Mouse (Mus musculus): ENCODE results near the gene Gucy2d. TPM values are rescaled to one million over a fixed set of nuclear protein-coding genes. Genes with fewer than 3 reads are reported as not detected.

Gene Gucy2d
- polyA plus RNA-seq, 1 experiment from 2014 or later = 0.12 TPM

DNA sequence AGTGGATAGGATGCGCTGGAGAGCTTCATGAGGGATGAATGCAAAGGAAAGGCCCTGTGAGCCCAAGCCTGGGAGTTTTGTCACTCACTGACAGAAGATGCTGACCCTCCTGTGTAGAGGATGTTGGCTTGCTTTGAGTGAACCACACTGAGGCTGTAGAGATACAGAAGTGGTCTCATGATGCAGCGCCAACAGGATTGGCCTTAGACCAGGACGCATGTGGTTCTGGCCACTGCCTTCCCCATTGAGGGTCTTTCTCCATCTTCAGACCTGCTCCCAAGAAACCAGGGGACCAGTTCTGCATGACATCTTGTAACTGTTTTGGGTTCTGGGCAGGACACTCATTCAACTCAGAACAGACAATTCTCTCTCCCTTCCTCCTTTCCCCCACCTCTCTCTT lies 10.6 kb upstream of the Gucy2d start:
- 92% methylated on average over 3 of the region's 3 CpGs for WGBS
- Histone ChIP-seq H3K9ac (ENCODE audit: low read length) (no peak overlapping the region), H3K4me3 (replicated peaks; ENCODE audit: low read length) (no peak overlapping the region), H3K4me2 (ENCODE audit: low read depth, low read length) (no peak overlapping the region), H3K9me3 (replicated peaks; ENCODE audit: control insufficient read depth, low read length) (no peaks in the 10 kb centered on the region), H3K27ac (ENCODE audit: low read length) (no peak overlapping the region), H3K4me1 (ENCODE audit: control insufficient read depth, insufficient read depth, low read length) (peaks cover 8% of the 10 kb centered on the region), H3K36me3 (ENCODE audit: control insufficient read depth, insufficient read depth, low read length) (no peaks in the 10 kb centered on the region), H3K27me3 (ENCODE audit: control insufficient read depth, insufficient read depth, low read length) (no peaks in the 10 kb centered on the region)
- no peak for ATAC-seq (ENCODE audit: insufficient read depth, low FRiP score)

- H3K9ac ChIP-seq (ENCODE audit: low read length) = no peak overlapping the region
- H3K4me2 ChIP-seq (ENCODE audit: low read depth, low read length) = no peak overlapping the region
- no peaks in the 10 kb centered on the region for H3K27me3 ChIP-seq (ENCODE audit: control insufficient read depth, insufficient read depth, low read length)
- 32% methylated on average over 3 of the region's 3 CpGs for WGBS
- peak; percentile 76; the same call in 1 of the 2 replicates for ATAC-seq (ENCODE audit: insufficient read depth, low FRiP score)
- peaks cover 8% of the 10 kb centered on the region for H3K4me1 ChIP-seq (ENCODE audit: control insufficient read depth, insufficient read depth, low read length)
- no peak overlapping the region for H3K27ac ChIP-seq (ENCODE audit: low read length)
- no peaks in the 10 kb centered on the region for H3K9me3 ChIP-seq (replicated peaks; ENCODE audit: control insufficient read depth, low read length)
- no peak overlapping the region for H3K4me3 ChIP-seq (replicated peaks; ENCODE audit: low read length)
- no peaks in the 10 kb centered on the region for H3K36me3 ChIP-seq (ENCODE audit: control insufficient read depth, insufficient read depth, low read length)
Observed at GRCm38 (mm10) chr7:98430785-98431184, 9.4 kb upstream of the Gucy2d start.

DNA sequence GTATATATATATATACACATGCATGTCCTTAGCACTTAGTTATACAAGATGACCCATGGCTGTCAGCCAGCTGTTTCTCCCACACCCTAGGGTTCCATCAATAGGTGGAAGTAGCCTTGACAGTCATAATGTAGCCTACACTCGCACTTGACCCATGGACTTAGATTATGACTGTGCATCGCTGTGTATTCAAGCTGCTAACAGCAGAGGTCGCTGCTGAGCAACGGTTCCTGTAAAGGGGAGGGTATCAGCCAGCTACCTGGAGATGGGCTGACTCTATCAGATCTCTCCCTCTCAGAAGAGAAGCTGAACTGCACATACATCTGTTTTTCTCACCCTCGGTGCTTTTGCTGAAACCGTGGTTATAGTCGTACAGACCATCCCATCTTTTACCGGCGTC lies 2.6 kb upstream of the Gucy2d start:
- no peaks in the 10 kb centered on the region for H3K9me3 ChIP-seq (replicated peaks; ENCODE audit: control insufficient read depth, low read length)
- no peaks in the 10 kb centered on the region for H3K4me1 ChIP-seq (ENCODE audit: control insufficient read depth, insufficient read depth, low read length)
- no peak for ATAC-seq (ENCODE audit: insufficient read depth, low FRiP score)
- 30% methylated on average over 9 of the region's 9 CpGs for WGBS
- H3K27ac ChIP-seq (ENCODE audit: low read length) = no peak overlapping the region
- no peaks in the 10 kb centered on the region for H3K27me3 ChIP-seq (ENCODE audit: control insufficient read depth, insufficient read depth, low read length)
- no peak overlapping the region for H3K4me2 ChIP-seq (ENCODE audit: low read depth, low read length)
- H3K9ac ChIP-seq (ENCODE audit: low read length) = no peak overlapping the region
- H3K36me3 ChIP-seq (ENCODE audit: control insufficient read depth, insufficient read depth, low read length) = no peaks in the 10 kb centered on the region
- H3K4me3 ChIP-seq (replicated peaks; ENCODE audit: low read length) = no peak overlapping the region

DNA sequence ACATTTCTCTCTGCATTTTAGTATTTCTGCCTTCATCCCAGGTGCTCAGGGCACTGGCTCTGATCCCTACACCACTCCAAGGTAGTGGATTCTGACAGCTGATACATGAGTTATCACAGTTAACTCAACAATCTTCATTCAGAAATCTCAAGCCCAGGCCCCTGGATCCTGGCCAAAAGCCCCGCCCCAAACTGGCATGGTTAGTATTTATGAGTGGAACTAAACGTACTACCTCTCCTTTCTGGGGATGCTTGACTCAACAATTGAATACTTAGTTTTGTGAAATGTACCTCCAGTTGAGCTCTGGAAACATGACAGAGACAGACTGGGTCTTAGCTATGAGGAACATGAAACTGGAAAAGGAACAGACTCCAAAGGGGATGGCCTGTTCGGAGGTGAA lies 6.7 kb downstream of the Gucy2d start:
- Histone ChIP-seq H3K4me2 (ENCODE audit: low read depth, low read length) (no peak overlapping the region), H3K9ac (ENCODE audit: low read length) (no peak overlapping the region), H3K36me3 (ENCODE audit: control insufficient read depth, insufficient read depth, low read length) (no peaks in the 10 kb centered on the region), H3K27ac (ENCODE audit: low read length) (no peak overlapping the region), H3K4me3 (replicated peaks; ENCODE audit: low read length) (no peak overlapping the region), H3K4me1 (ENCODE audit: control insufficient read depth, insufficient read depth, low read length) (no peaks in the 10 kb centered on the region), H3K27me3 (ENCODE audit: control insufficient read depth, insufficient read depth, low read length) (no peaks in the 10 kb centered on the region), H3K9me3 (replicated peaks; ENCODE audit: control insufficient read depth, low read length) (no peaks in the 10 kb centered on the region)
- WGBS = 70% methylated on average over 3 of the region's 3 CpGs
- ATAC-seq (ENCODE audit: insufficient read depth, low FRiP score) = no peak

GRCm38 (mm10) chr7:98447585-98448308 lies 7.5 kb downstream of the Gucy2d start:
- Histone ChIP-seq H3K4me3 (replicated peaks; ENCODE audit: low read length) (no peak overlapping the region), H3K4me1 (ENCODE audit: control insufficient read depth, insufficient read depth, low read length) (no peaks in the 10 kb centered on the region), H3K4me2 (ENCODE audit: low read depth, low read length) (no peak overlapping the region), H3K36me3 (ENCODE audit: control insufficient read depth, insufficient read depth, low read length) (no peaks in the 10 kb centered on the region), H3K9ac (ENCODE audit: low read length) (no peak overlapping the region), H3K27me3 (ENCODE audit: control insufficient read depth, insufficient read depth, low read length) (no peaks in the 10 kb centered on the region), H3K9me3 (replicated peaks; ENCODE audit: control insufficient read depth, low read length) (no peaks in the 10 kb centered on the region), H3K27ac (ENCODE audit: low read length) (no peak overlapping the region)
- WGBS = 58% methylated on average over 11 of the region's 11 CpGs
- ATAC-seq (ENCODE audit: insufficient read depth, low FRiP score) = no peak

GRCm38 (mm10) chr7:98448309-98448630 lies 8.1 kb downstream of the Gucy2d start:
- no peaks in the 10 kb centered on the region for H3K4me1 ChIP-seq (ENCODE audit: control insufficient read depth, insufficient read depth, low read length)
- no peaks in the 10 kb centered on the region for H3K27me3 ChIP-seq (ENCODE audit: control insufficient read depth, insufficient read depth, low read length)
- H3K27ac ChIP-seq (ENCODE audit: low read length) = no peak overlapping the region
- no peak overlapping the region for H3K9ac ChIP-seq (ENCODE audit: low read length)
- no peaks in the 10 kb centered on the region for H3K9me3 ChIP-seq (replicated peaks; ENCODE audit: control insufficient read depth, low read length)
- 85% methylated on average over 5 of the region's 5 CpGs for WGBS
- no peak overlapping the region for H3K4me3 ChIP-seq (replicated peaks; ENCODE audit: low read length)
- ATAC-seq (ENCODE audit: insufficient read depth, low FRiP score) = no peak
- no peaks in the 10 kb centered on the region for H3K36me3 ChIP-seq (ENCODE audit: control insufficient read depth, insufficient read depth, low read length)
- no peak overlapping the region for H3K4me2 ChIP-seq (ENCODE audit: low read depth, low read length)

- Histone ChIP-seq H3K4me2 (ENCODE audit: low read depth, low read length) (no peak overlapping the region), H3K27me3 (ENCODE audit: control insufficient read depth, insufficient read depth, low read length) (no peaks in the 10 kb centered on the region), H3K27ac (ENCODE audit: low read length) (no peak overlapping the region), H3K9ac (ENCODE audit: low read length) (no peak overlapping the region), H3K4me3 (replicated peaks; ENCODE audit: low read length) (no peak overlapping the region), H3K36me3 (ENCODE audit: control insufficient read depth, insufficient read depth, low read length) (no peaks in the 10 kb centered on the region), H3K4me1 (ENCODE audit: control insufficient read depth, insufficient read depth, low read length) (no peaks in the 10 kb centered on the region), H3K9me3 (replicated peaks; ENCODE audit: control insufficient read depth, low read length) (no peaks in the 10 kb centered on the region)
- WGBS = 72% methylated on average over 9 of the region's 9 CpGs
- no peak for ATAC-seq (ENCODE audit: insufficient read depth, low FRiP score)
Observed at GRCm38 (mm10) chr7:98449696-98450095, 9.5 kb downstream of the Gucy2d start.

DNA sequence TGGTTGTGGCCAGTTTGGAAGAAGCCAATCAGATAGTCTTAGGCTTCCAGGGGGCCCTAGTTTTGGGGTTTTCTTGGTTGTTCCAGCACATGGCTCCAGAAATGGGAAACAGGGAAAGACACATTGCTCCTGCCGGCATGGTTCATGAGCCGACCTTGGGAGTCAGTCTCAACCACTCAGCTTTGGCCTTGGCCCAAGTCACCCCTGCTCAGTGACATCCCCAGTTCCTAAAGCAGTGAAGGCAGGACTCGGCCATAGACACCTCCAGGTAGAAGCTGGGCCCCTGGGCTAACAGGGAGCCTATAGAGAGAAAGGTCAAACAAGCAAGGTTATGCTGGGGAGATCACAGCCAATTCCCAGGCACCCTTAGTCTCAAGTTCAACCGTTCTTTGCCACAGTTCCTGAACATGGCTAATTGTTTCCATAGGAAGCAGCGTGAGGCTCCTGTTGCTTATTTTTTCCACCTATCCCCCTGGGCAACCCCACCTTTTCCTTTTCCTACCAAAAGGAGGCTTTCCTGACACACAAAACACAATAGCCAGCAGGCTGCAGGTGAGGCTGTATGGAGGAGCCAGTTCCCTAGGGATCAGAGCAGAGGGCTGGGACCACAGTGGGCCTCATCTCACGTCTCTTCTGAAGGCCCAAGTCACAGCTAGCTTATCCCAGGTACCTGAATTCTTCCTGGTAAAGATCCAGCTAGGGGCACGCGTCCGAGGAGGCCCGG lies 14.3 kb downstream of the Gucy2d start:
- Histone ChIP-seq H3K36me3 (ENCODE audit: control insufficient read depth, insufficient read depth, low read length) (no peaks in the 10 kb centered on the region), H3K27me3 (ENCODE audit: control insufficient read depth, insufficient read depth, low read length) (no peaks in the 10 kb centered on the region), H3K4me1 (ENCODE audit: control insufficient read depth, insufficient read depth, low read length) (no peaks in the 10 kb centered on the region), H3K9me3 (replicated peaks; ENCODE audit: control insufficient read depth, low read length) (no peaks in the 10 kb centered on the region), H3K4me2 (ENCODE audit: low read depth, low read length) (no peak overlapping the region), H3K4me3 (replicated peaks; ENCODE audit: low read length) (no peak overlapping the region), H3K27ac (ENCODE audit: low read length) (no peak overlapping the region), H3K9ac (ENCODE audit: low read length) (no peak overlapping the region)
- WGBS = 71% methylated on average over 10 of the region's 10 CpGs
- ATAC-seq (ENCODE audit: insufficient read depth, low FRiP score) = no peak

GRCm38 (mm10) chr7:98460319-98460718 lies 20.1 kb downstream of the Gucy2d start:
- no peak overlapping the region for H3K4me3 ChIP-seq (replicated peaks; ENCODE audit: low read length)
- no peaks in the 10 kb centered on the region for H3K4me1 ChIP-seq (ENCODE audit: control insufficient read depth, insufficient read depth, low read length)
- 42% methylated on average over 7 of the region's 7 CpGs for WGBS
- H3K9me3 ChIP-seq (replicated peaks; ENCODE audit: control insufficient read depth, low read length) = no peaks in the 10 kb centered on the region
- no peak overlapping the region for H3K4me2 ChIP-seq (ENCODE audit: low read depth, low read length)
- ATAC-seq (ENCODE audit: insufficient read depth, low FRiP score) = no peak
- no peak overlapping the region for H3K27ac ChIP-seq (ENCODE audit: low read length)
- H3K27me3 ChIP-seq (ENCODE audit: control insufficient read depth, insufficient read depth, low read length) = no peaks in the 10 kb centered on the region
- H3K9ac ChIP-seq (ENCODE audit: low read length) = no peak overlapping the region
- no peaks in the 10 kb centered on the region for H3K36me3 ChIP-seq (ENCODE audit: control insufficient read depth, insufficient read depth, low read length)
